Mouse (Mus musculus): ENCODE measurements around the gene Rnasek. TPM values are rescaled to one million over a fixed set of nuclear protein-coding genes. Genes with fewer than 3 reads are reported as not detected.

Rnasek gene
- total and polyA plus RNA-seq, 2 experiments = 7.7 to 176 TPM

- Histone ChIP-seq H3K36me3 (ENCODE audit: control insufficient read depth, insufficient read depth, low read length) (no peaks in the 10 kb centered on the region), H3K4me3 (ENCODE audit: insufficient read depth, low read depth, low read length) (no peak overlapping the region), H3K4me1 (ENCODE audit: control insufficient read depth, insufficient read depth, low read length) (no peaks in the 10 kb centered on the region; the same call in 1 of the 2 replicates), H3K79me2 (ENCODE audit: control insufficient read depth, insufficient read depth, low read length) (no peaks in the 10 kb centered on the region), H3K27ac (replicated peaks; ENCODE audit: insufficient read depth, low read depth, low read length) (no peak overlapping the region), H3K9ac (ENCODE audit: low read depth, low read length) (no peak overlapping the region), H3K27me3 (ENCODE audit: control insufficient read depth, insufficient read depth, low read length) (no peaks in the 10 kb centered on the region)
- WGBS = 55% methylated on average over 27 of the region's 27 CpGs
- DNase-seq (ENCODE audit: extremely low read depth, low read depth, low spot score) = no peak
- TF ChIP-seq POLR2A (IDR thresholded peaks at IDR 0.05; ENCODE audit: extremely low read depth, insufficient read depth, low read length) (no peak), CTCF (IDR thresholded peaks at IDR 0.05; ENCODE audit: low read depth, low read length) (no peak)
Measured at GRCm38 (mm10) chr11:70225798-70226601, 13.6 kb downstream of the Rnasek start.

- no peak overlapping the region for H3K4me3 ChIP-seq (ENCODE audit: insufficient read depth, low read depth, low read length)
- H3K79me2 ChIP-seq (ENCODE audit: control insufficient read depth, insufficient read depth, low read length) = no peaks in the 10 kb centered on the region
- 78% methylated on average over 9 of the region's 9 CpGs for WGBS
- H3K36me3 ChIP-seq (ENCODE audit: control insufficient read depth, insufficient read depth, low read length) = no peaks in the 10 kb centered on the region
- no peaks in the 10 kb centered on the region; the same call in 1 of the 2 replicates for H3K4me1 ChIP-seq (ENCODE audit: control insufficient read depth, insufficient read depth, low read length)
- H3K27ac ChIP-seq (replicated peaks; ENCODE audit: insufficient read depth, low read depth, low read length) = no peak overlapping the region
- H3K9ac ChIP-seq (ENCODE audit: low read depth, low read length) = no peak overlapping the region
- H3K27me3 ChIP-seq (ENCODE audit: control insufficient read depth, insufficient read depth, low read length) = no peaks in the 10 kb centered on the region
- no peak for DNase-seq (ENCODE audit: extremely low read depth, low read depth, low spot score)
- TF ChIP-seq POLR2A (IDR thresholded peaks at IDR 0.05; ENCODE audit: extremely low read depth, insufficient read depth, low read length) = no peak
- TF ChIP-seq CTCF (IDR thresholded peaks at IDR 0.05; ENCODE audit: low read depth, low read length) = no peak
Measured at GRCm38 (mm10) chr11:70223724-70224123, 15.9 kb downstream of the Rnasek start.

GRCm38 (mm10) chr11:70221603-70222500, 17.8 kb downstream of the Rnasek start:
- WGBS = 29% methylated on average over 14 of the region's 14 CpGs
- H3K79me2 ChIP-seq (ENCODE audit: control insufficient read depth, insufficient read depth, low read length) = no peaks in the 10 kb centered on the region
- TF ChIP-seq CTCF (IDR thresholded peaks at IDR 0.05; ENCODE audit: low read depth, low read length) (no peak), POLR2A (IDR thresholded peaks at IDR 0.05; ENCODE audit: extremely low read depth, insufficient read depth, low read length) (no peak)
- H3K27me3 ChIP-seq (ENCODE audit: control insufficient read depth, insufficient read depth, low read length) = no peaks in the 10 kb centered on the region
- H3K36me3 ChIP-seq (ENCODE audit: control insufficient read depth, insufficient read depth, low read length) = no peaks in the 10 kb centered on the region
- DNase-seq (ENCODE audit: extremely low read depth, low read depth, low spot score) = no peak
- H3K9ac ChIP-seq (ENCODE audit: low read depth, low read length) = peak overlapping the region; percentile 33
- peak overlapping the region; percentile 66 for H3K27ac ChIP-seq (replicated peaks; ENCODE audit: insufficient read depth, low read depth, low read length)
- peak overlapping the region; percentile 11; the same call in 1 of the 2 replicates for H3K4me3 ChIP-seq (ENCODE audit: insufficient read depth, low read depth, low read length)
- no peaks in the 10 kb centered on the region for H3K4me1 ChIP-seq (ENCODE audit: control insufficient read depth, insufficient read depth, low read length)

- Histone ChIP-seq H3K36me3 (ENCODE audit: control insufficient read depth, insufficient read depth, low read length) (no peaks in the 10 kb centered on the region), H3K4me1 (ENCODE audit: control insufficient read depth, insufficient read depth, low read length) (no peaks in the 10 kb centered on the region), H3K79me2 (ENCODE audit: control insufficient read depth, insufficient read depth, low read length) (no peaks in the 10 kb centered on the region), H3K9ac (ENCODE audit: low read depth, low read length) (peak within 1 kb of the TSS; percentile 61), H3K27me3 (ENCODE audit: control insufficient read depth, insufficient read depth, low read length) (no peaks in the 10 kb centered on the region), H3K4me3 (ENCODE audit: insufficient read depth, low read depth, low read length) (peak within 1 kb of the TSS; percentile 61), H3K27ac (replicated peaks; ENCODE audit: insufficient read depth, low read depth, low read length) (peak within 1 kb of the TSS; percentile 66)
- TF ChIP-seq CTCF (IDR thresholded peaks at IDR 0.05; ENCODE audit: low read depth, low read length) = no peak
- peak; percentile 46; the same call in 1 of the 2 replicates for TF ChIP-seq POLR2A (IDR thresholded peaks at IDR 0.05; ENCODE audit: extremely low read depth, insufficient read depth, low read length)
- 5% methylated on average over 28 of the region's 28 CpGs for WGBS
- DNase-seq (ENCODE audit: extremely low read depth, low read depth, low spot score) = peak; percentile 83
Measured at GRCm38 (mm10) chr11:70220731-70221602, 18.7 kb downstream of the Rnasek start, which contains the start of gene Slc16a13. Slc16a13 (minus strand) TSS chr11:70221064.

DNA sequence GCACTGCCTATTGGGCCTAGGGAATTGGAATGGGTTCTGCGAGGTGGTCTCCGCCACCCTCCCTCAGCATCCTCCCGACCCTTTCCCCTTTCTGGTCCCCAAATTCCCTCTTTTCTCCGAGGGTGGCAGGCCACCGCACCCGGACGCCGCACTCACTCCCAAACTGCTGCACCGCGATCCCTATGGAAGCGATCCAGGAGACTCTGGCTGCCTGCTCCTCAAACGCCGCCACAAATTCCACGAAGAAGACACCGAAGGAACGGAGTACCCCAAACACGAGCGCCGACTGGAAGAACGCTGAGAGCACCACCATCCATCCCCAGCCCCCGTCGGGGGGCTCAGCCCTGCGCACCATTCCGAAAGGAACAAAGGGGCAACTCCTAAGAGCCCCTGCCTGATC, 19.3 kb downstream of the Rnasek start:
- H3K27me3 ChIP-seq (ENCODE audit: control insufficient read depth, insufficient read depth, low read length) = no peaks in the 10 kb centered on the region
- H3K9ac ChIP-seq (ENCODE audit: low read depth, low read length) = peak overlapping the region; percentile 55
- peak overlapping the region; percentile 59 for H3K4me3 ChIP-seq (ENCODE audit: insufficient read depth, low read depth, low read length)
- H3K27ac ChIP-seq (replicated peaks; ENCODE audit: insufficient read depth, low read depth, low read length) = peak overlapping the region; percentile 51; the same call in 1 of the 2 replicates
- H3K36me3 ChIP-seq (ENCODE audit: control insufficient read depth, insufficient read depth, low read length) = no peaks in the 10 kb centered on the region
- TF ChIP-seq CTCF (IDR thresholded peaks at IDR 0.05; ENCODE audit: low read depth, low read length) = no peak
- no peak for TF ChIP-seq POLR2A (IDR thresholded peaks at IDR 0.05; ENCODE audit: extremely low read depth, insufficient read depth, low read length)
- no peak for DNase-seq (ENCODE audit: extremely low read depth, low read depth, low spot score)
- no peaks in the 10 kb centered on the region for H3K79me2 ChIP-seq (ENCODE audit: control insufficient read depth, insufficient read depth, low read length)
- H3K4me1 ChIP-seq (ENCODE audit: control insufficient read depth, insufficient read depth, low read length) = no peaks in the 10 kb centered on the region
- 19% methylated on average over 24 of the region's 24 CpGs for WGBS
